Mouse (Mus musculus) induced T-regulatory cell, adult 2 months (primary cell): ENCODE measurements around the gene Ucn.

Experiments
- DNase-seq: peaks from one replicate; pipeline ENCODE4 v3.0.0-alpha.2; 2012; ENCODE audit warnings: low read depth

The Ucn gene

DNA sequence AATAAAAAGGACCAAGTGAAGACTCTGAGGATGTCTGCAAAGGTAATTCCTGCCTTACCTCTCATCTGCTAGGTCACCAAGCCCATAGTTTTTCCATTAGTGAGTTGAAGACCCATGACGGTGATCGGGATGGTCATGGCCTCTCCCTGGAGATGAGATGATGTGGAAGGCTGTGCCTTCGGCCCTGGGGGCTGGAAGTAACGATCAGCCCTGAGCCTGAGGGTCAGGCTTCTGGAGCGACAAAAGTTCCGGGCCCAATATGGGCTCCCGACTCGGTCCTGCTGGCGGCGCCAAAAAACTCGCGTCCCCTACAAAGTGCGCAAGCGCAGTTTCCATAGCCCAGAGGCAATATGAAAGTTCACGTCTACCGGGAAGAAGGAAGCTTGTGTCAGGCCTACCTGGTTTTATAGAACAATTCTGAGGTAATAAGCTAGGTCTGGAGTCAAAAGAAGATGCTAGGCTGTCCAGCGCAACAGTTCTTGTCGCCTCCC is 30.6 kb downstream of the Ucn start, which contains the start of gene Slc30a3:
Gene Slc30a3, minus strand, starts transcription at position 238 of the 491 bp plus-strand sequence.
- no peak for DNase-seq

DNA sequence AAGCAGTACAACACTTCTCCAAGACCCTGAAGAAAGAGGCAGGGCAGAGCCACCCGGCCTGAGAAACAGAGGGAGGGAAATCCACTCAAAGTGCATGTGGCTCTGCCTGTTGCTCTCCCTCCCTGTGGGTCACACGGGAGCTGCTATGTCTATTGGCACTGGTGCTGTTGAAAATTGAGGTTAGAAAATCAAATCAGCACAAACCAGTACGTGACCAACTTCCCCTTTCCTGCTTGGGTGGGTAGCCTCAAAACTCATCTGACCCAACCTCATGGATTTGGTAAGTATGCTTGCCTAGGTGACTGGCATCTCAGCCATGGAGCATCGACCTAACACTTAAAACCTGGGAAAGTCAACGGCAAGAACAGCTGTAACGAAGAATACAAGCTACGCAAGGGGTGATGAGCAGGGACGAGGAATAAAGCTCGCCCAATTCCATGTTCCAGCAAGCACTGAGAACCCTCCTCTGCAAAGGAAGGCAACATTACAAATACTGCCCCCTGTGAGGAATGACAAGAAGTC is 32.8 kb downstream of the Ucn start, which contains the start of gene Dnajc5g:
Gene Dnajc5g, plus strand, starts transcription at position 472 of the 522 bp plus-strand sequence.
- DNase-seq: no peak

DNA sequence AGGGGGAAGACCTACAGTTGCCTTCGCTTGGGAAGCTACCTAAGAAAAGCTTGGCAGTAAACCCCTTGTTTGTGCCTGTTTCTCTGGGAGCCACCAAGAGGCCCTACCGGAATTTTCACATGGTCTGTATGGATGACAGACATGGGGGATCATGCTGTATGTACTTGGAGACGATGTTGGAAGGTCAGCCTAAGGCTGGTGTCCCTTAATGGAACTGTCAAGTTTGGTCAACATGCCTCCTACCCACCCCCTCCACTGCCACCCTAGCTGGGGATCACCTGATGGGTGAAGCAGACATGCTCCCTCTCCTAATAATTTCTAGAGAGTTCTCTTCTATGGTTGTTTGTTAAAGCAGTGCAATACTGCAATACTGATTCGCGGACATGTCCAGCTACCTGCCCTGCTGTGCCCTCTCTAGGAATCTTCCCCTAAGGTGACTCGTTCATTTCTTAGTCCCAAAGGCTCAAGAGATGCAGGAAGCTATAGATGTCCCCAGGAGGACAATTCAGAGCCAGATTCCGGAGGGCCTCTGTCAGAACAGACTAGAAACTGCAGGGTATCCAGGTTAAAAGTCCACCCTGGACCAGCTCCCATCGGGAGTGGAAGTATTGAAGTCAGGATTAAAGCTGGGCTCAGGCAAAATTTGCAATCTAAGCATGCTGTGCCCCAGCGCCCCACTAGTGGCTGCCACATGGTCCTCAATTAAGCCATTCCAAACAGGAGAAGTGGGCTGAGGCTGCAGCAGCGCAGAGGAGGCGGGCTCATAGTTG is 42.7 kb downstream of the Ucn start:
- no peak for DNase-seq

DNA sequence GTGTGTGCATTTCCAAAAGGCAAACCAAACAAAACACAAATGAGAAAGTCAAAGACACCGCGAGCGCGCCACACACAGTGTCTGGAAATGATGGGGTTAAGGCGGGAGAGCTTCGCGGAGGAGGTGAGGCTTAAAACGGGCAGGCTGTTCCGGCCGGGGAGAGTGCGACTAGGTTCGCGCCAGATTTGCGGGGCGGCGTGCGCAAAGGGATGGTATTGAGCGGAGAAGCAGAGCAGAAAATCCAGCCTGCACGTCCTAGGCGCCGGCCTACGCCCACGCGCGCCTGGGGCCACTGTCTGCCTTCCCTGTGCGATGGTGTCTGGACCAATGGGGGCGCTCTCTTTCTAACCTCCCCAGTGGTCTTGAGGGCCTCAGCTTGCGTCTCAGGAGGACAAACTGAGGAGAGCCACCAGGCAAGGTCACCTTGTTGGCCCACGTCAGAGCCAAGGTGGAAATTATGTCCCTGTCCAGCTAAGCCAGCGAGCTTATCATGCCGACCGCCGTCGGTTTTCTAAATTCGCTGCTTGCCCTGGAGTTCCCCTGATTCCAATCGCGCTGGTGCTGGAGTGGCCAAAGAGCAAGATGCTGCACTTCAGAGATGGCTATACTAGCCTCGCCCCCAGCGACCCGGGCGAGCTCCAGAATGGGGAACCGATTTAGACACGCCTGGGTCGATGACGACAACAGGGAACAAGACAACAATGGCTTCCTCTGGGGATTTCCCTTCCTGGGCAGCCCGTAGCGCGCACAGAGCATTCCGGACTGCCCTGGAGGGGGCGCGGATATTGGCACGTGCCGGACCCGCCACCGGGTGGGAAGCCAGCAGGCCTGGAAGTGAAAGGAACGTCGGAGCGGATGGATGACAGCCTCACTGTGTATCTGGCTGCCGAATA is 43.6 kb downstream of the Ucn start:
- DNase-seq: peak; percentile 81

DNA sequence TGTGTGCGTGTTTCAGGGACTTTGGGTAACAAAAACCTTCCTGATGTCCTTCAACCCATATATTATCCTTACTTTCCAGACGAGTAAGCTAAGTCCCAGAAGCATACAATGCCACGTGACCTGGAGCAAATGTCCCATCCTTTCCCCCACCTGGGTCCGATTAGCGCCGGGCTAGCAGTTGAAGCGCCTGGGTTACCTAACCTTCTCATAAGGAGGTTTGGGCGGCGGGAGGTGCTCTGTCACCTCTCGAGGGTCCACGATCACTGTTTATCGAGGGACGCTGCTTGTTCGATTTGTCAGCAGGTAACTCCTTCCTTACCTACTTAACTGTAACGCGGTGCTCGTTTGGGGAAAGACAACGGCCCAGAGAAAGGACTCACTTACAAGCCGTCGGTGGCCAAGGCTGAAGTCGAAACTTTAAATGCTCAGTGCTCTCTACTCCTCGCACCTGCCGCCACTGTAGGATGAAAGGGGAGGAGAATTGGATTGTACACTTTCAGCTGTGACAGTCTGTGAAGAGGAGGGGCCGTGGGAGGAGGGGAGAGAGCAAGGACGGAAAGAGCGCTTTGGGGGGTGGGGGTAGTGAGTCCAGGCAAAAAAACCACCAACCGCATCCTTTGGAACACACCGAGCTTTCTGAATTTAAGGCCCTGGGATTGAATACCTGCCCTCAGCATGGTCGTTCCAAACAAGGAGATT is 44.4 kb downstream of the Ucn start:
- DNase-seq: no peak

DNA sequence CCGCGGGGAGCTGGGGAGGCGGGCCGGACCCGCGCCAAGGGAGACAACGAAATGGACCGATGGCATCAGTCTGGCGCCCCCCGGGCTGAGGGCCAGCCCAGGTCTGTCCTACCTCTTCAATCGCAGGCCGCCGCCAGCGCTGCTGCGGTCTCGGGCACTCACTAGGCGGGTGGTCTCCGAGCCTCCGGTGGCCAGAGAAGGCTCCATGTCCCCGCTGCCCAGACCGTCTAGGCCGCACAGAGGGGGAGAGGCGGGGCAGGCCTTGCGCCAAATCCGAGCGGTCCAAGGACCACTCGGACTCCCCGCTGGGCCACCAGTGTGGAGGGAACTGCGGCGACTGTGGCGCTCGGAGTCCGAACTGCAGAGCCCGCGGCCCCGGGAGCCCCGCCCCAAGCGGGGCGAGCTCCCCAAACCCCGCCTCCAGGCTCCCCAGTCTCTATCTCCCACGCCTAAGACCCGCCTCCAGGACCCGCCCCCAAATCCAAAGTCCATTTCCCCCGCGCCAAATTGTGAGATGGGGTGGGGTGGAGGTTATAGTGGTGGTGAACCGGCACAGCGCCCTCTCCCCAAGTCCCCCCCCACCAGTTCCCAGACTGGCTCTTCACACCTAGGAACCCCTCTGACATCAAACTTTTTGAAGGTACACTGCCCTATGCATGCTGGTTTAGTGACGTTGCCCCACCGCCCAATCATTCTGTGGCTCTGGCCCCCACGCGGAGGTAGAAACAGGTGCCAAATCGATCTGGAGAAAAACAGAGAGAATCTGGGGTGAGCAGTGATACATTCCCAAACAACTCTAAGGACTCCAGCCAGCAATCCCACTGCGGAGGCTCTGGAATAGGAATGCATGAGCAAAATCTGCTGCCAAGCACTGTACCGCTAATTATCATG is 45.2 kb downstream of the Ucn start:
- DNase-seq: peak; percentile 70

DNA sequence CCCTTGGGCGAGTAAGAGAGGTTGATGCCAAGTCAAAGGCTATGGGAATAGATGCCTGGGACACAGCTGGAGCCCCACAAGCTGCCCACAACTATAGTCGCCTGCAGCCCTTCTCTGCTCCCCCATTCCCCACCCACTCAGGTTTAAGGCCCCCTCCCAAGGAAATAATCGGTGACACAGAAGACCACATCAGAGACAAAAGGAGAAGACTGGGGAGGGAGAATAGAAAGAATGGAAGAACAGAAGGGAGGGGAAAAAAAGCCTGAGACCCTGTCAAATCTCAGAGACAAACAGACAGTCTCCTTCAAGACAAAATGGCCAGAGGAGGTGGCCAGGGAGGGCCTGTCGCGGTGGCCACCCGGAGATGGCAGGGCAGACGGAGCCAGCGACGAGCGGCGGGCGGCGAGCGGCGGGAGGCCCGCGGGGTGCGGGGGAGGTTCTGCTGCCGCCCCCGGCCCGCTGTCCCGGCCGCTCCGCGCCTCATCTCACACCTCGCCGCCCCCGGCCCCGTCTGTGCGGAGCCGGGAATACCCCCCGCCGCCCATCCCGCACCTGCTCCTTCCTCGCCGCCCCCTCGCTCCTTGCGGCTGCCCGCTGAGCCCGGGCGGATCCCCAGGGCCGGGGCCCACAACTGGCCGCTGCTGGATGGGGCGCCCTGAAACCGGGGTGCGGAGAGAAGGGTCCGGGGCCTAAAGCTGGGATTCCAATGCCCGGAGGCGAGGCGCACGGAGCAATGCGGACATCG is 46.2 kb downstream of the Ucn start:
- DNase-seq: no peak
